Mouse (Mus musculus) adrenal gland, adult 2 months (tissue): Measurements from ENCODE around the gene Zfp131. TPM values are rescaled to one million over a fixed set of nuclear protein-coding genes. Genes with fewer than 3 reads are reported as not detected.
A peak's percentile ranks its signal among the peaks of the same experiment; 100 is the strongest.

ENCODE experiments used
- DNase-seq: peaks from one replicate; pipeline ENCODE4 v3.0.0; 2021
- polyA plus RNA-seq: library from polyadenylated mRNA; depleted of rRNA; stranded (reverse); fragments of >200 nt; gene quantifications from 2 replicates; pipeline ENCODE4 v1.2.3, GENCODE M21; 2012; rRNA removed
- total RNA-seq, 2 experiments: library from RNA; stranded (reverse); gene quantifications; 2 replicates each; pipeline ENCODE4 v1.2.3; 2021

Gene Zfp131
- total and polyA plus RNA-seq, 3 experiments = 27.3 to 39.3 (median 30.3) TPM

DNA sequence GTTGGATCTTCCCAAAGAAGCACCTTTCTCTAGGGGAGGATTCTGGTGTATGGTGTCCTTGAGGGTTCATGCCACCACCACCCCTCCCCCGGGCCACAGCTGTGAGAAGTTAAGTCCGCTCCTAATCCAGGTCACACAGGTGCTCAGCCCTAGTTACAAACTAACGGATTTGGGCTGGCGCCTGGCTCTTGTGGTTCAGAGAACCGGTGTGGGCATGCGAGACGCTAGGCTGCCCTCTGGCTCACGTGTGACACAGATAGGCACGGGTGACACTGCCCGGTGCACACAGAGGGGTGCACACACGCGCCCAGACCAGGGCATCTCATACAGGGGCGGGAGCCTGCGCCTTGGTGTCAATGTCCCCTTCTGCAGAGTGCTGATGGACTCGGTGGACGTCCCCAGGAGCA is 35.5 kb downstream of the Zfp131 start:
- no peak for DNase-seq

DNA sequence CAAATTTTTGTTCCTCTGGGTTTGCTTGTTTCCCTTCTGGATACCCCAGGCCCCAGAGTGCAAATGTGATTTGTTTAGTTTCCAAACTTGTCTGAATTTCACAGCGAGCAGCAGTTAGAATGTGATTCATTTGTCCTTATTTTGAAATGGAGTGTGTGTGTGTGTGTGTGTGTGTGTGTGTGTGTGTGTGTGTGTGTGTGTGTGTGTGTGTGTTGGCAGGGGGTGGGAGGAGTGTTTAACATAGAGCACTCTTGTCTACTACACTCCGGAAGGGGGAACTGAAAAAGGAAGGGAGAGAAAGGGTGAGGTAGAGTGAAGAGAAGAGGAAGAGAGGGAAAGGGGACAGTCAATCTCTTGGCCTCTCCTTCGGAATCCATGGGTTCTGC is 36.1 kb downstream of the Zfp131 start:
- DNase-seq = peak; percentile 14

DNA sequence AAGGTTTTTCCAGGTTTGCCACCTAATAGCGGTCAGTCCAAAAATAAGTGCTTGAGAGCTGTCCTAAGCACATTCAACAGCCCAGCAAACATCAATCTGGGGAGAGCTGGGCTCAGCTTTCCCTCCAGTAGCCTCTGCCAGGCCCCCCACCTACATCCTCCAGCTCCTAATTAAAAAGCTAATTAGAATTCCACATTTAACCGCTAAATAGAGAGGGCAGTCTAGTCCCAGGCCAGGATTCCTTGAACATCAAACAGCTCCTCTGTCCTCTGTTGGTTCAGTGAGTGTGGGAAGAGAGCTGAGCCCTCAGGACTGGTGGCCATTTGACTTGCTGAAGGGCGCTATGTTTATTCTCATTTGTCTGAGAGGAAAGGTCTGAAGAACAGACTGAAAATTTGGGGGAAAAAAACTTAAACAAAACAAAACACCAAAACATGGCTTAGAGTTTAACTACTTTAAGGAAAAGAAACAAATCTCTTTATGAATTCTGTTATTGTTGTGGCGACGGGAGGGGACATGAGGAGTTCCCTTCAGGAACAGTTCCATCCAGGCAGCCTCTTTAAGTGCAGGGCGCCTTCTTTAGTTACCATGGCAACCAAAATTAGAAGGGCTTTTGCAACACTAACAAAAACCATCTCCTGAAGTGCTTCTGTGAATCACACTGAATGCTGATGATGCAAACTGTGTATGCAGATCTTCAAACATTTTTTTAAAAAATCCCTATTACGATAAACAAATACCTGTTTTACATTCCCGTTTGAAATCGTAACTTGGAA is 36.6 kb downstream of the Zfp131 start:
- DNase-seq = no peak

DNA sequence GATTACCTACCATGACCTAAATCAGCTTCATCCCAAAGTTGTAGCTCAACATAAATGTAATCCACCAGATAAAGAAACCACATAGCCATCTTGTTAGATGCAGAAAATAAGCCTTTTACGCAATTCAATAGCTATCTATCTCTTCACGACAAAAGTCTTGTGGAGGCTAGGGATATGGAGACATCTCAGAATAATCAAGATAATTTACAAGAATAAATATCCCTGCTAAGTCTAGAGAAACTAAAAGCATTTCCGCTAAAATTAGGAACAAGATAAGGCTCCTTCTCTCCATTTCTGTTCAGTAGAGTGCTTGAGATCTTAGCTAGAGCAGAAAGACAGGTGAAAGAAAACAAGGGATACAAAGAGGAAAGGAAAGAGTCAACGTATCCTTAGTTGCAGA is 43.8 kb downstream of the Zfp131 start:
- DNase-seq = no peak

DNA sequence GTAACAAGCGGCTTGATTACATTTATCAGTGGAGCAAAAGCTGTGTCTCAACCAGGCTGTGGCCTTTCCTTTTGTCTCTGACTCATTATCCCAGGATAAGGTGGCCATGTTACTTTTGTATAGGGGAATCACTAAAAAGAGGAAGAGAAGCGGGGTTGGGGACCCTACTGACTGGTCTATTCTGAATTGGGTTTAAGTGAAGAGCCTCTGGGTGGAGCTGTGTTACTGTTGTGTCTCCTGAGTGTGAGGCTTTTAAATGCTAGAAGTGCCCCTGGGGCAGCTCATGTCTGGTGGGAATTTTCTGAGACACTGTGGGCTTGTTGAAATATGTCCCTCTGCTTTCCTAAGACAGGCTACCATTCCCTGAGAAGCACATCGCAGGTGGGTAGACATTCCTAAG is 47.2 kb downstream of the Zfp131 start:
- no peak for DNase-seq

DNA sequence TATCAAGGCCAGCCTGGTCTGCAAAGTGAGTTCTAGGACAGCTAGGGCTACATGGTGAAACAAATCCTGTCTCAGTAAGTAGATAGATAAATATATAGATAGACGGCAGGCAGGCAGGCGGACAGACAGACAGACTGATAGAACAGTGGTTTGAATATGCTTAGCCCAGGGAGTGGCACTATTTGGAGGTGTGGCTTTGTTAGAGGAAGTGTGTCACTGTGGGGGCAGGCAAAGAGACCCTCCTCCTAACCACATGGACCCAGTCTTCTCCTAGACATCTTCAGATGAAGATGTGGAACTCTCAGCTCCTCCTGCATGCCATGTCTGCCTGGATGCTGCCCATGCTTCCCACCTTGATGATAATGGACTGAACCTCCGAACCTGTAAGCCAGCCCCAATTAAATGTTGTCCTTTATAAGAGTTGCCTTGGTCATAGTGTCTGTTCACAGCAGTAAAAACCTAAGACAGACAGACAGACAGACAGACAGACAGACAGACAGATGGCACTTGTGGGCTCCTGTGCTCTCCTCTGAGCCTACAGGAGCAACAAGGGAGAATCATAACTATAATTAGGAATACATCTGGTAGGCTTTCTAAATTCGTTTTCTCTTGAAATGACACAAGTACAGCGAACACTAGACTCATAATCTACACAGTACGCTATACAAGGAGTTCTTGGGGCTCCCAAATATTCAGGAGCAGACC is 47.8 kb downstream of the Zfp131 start:
- DNase-seq = no peak

DNA sequence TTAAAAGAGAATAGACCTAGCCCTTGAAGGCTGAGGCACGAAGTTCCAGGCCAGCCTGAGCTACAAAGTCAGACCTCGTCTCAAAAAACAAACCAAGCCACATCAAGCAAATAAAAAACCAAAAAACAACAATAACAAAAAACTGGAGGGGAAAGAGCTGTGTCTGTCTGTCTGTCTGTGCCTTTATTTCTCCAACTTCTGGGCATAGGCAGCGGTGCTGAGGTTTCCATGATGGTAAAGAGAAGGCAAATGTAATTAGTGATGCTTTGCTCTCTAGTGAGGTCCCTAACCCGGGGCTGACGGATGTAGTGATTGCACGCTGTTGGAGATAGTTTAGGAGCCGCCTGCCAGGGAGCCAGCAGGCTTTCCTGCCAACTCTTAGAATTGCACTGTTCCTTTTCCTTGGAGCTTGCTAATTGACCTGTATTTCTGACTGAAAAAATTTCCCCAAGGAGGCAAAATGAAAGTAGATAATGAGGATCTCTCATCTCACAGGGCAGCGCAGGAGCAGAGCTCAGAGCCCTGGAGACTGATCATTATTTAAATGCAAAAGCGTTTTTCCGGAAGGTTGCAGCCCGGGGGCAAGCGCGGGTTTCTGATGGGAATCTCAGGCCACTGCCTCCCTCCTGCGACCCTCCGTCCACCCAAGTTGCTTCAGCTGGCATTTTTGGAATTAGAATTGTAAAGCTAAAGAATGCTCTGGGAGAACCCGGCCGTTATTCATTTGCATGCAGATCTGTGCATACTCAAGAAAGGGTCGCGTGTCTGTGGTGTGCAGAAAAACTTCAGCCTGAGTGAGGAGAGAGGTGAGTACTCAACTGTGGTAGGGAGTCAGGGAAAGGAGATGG is 49.1 kb downstream of the Zfp131 start:
- DNase-seq = peak; percentile 20

DNA sequence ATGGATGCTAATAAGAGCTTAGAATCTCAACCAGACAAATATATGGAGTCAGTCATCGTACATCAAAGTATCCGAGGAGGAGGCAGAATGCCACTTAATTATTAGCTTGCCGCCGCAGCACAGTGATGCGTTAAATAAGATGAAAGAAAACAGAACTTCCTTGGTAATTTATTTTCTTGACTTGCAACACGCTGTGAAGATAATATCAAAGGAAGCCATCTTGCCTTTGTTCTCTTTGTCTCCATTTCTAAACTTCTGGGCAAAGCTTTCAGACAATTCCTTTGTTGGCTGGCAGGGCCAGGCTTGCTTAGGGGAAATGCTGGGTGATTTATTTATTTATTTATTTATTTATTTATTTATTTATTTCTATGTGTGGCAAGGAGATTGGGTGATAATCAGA is 59.2 kb downstream of the Zfp131 start:
- DNase-seq = no peak

DNA sequence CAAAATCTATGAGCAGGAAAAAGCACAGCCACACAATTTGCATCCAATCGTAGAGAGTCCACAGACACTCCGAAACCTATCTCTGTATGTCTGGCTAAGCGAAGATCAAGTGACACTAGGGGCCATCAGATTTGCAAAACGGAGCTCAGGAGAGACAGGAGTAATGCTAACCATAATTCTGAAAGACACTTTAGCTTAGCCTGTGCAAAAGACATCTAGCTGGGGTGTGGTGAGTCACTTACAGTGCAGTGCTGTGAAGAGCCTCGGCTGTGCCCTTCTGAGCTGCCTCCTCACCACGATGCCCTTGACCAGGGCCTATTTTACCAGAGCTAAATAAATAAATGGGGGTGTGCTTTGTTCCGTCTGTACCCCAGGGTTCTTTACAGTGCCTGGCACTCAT is 61.3 kb downstream of the Zfp131 start:
- peak; percentile 51 for DNase-seq

DNA sequence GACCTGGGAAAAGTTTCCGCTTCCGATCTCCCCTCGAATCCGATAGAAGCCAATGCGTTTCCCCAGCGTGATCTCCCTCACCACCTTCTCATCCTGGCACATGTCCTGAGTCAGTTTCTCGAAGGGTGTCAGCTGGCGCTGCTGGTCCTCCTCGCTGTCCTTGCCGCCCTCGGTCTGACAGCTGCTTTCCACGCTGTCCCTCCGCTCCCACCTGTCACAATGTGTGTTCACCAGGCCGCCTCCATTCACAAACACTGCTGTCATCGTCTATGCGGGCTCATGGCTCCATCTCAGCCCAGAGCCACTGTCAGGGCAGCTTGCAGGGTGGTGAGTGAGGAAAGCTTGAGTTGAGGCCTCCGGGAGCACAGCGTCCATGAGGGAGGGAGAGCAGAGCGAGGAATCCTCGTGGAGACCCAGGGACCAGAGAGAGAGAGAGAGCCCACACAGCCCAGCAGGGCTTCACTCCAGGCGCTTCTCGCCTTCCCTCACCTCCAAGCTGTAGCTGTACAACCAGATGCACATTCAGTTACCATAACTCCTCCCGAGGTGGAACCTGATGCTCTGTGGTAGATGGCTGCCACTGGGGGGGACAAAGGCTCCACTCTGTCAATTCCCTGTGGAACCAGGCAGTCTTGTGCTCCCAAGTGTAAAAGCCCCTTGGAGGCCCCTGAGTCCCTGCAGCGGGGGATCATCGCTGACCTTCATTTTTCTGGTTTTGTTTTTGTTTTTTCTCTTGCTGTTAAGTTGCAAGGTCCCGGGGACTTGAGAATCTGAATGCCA is 62.9 kb downstream of the Zfp131 start:
- no peak for DNase-seq

DNA sequence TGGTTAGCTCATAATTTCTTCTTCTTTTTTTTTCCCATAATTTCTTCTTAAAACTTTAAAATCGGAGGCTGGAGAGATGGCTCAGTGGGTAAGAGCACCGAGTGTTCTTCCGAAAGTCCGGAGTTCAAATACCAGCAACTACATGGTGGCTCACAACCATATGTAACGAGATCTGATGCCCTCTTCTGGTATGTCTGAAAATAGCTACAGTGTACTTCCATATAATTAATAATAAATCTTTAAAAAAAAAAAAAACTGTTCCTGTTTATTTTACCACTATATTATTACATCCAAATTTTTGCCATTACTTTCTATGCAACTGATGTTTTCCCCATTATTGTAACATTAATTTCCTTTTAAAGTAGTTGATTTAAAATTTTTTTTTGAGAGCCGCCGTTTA is 66.1 kb downstream of the Zfp131 start:
- DNase-seq = no peak

DNA sequence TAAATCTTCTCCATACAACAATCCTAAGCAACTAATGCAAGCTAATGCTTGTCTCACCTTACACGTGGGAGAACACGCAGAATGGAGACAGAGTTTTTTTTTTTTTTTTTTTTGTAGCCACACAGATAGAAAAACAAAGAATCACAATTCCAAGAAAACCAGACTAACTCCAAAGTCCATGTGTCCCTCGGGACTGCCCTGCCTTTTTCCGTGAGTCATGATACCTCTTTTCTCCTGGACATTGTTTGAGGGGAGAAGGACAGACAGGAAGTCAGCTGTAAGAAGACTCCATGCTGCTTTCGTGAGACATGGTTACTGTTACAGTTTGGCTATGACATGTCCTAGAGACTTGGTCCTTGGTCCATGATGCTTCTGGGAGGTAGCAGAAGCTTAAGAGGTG is 67.3 kb downstream of the Zfp131 start:
- no peak for DNase-seq

DNA sequence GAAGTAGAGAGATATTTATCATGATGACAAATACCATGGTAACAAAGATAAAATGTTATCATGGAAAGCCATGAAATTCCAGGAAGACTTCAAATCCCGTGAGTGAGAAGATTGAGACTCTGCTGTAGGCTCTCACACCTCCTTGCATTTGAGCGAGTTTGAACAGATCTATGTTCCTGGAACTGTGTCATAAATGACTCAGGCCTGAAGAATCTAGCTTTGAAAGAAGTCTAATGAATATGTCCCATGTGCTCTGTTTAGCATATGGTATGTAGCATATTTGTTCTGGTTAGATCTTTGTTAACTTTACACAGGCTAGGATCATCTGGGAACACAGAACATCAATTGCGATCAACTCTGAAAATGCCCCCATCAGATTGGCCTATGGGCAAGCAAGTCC is 68.2 kb downstream of the Zfp131 start:
- no peak for DNase-seq

DNA sequence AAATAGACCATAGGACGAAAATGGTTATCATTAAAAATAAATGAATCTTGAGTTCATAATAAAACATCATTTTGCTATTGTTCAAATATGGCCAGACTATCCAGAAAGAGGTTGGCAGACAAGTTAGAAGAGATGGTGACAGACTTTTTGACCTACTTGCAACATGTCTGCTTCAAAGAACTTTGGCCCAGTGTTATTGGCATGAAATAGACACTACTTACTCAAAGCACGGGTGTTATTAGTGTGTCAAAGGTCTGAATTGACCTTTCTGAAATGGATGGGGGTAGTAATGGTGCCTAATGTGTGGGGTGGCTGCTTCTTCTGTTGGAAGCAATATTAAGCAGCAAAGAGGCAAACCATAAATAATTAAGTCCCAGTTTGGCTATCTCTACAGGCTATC is 74.6 kb downstream of the Zfp131 start:
- no peak for DNase-seq

Other genes with a start within 250 kb of the Zfp131 start
- gene Ccl28, start 167.1 kb downstream of the Zfp131 start, total RNA-seq = 1 to 10 TPM in 1 of 2 experiments, under 1 TPM in 1; 0.62 to 1.0 TPM
- not detected in 2 replicates for gene Ccl28, start 167.1 kb downstream of the Zfp131 start, polyA plus RNA-seq
- gene Hmgcs1, start 100.5 kb downstream of the Zfp131 start, total RNA-seq = 100 to 1,000 TPM; 155 to 624 TPM
- gene Hmgcs1, start 100.5 kb downstream of the Zfp131 start, polyA plus RNA-seq = 24.6 and 46.2 TPM in 2 replicates
- gene Nim1k, start 35.0 kb downstream of the Zfp131 start, total RNA-seq = 1 to 10 TPM; 1.8 to 2.4 TPM
- 2.1 and 2.7 TPM in 2 replicates for gene Nim1k, start 35.0 kb downstream of the Zfp131 start, polyA plus RNA-seq
- gene AF067063, start 39.3 kb upstream of the Zfp131 start, total RNA-seq = not detected
- not detected in 2 replicates for gene AF067063, start 39.3 kb upstream of the Zfp131 start, polyA plus RNA-seq
- not detected for gene D13Ertd608e, start 45.1 kb upstream of the Zfp131 start, total RNA-seq
- gene D13Ertd608e, start 45.1 kb upstream of the Zfp131 start, polyA plus RNA-seq = not detected in 2 replicates
- not detected for gene Tcstv1, start 103.9 kb upstream of the Zfp131 start, total RNA-seq
- gene Tcstv1, start 103.9 kb upstream of the Zfp131 start, polyA plus RNA-seq = not detected in 2 replicates
- not detected for gene Gm21761, start 138.4 kb upstream of the Zfp131 start, total RNA-seq
- gene Gm21761, start 138.4 kb upstream of the Zfp131 start, polyA plus RNA-seq = not detected in 2 replicates
- gene B020031M17Rik, start 159.9 kb upstream of the Zfp131 start, total RNA-seq = not detected
- not detected in 2 replicates for gene B020031M17Rik, start 159.9 kb upstream of the Zfp131 start, polyA plus RNA-seq
- gene Gm36079, start 236.1 kb upstream of the Zfp131 start, total RNA-seq = not detected
- 0.63 TPM in 1 of 2 replicates, not detected in the other for gene Gm36079, start 236.1 kb upstream of the Zfp131 start, polyA plus RNA-seq